Mouse (Mus musculus): ENCODE data around the gene Trpm3. TPM values are rescaled to one million over a fixed set of nuclear protein-coding genes. Genes with fewer than 3 reads are reported as not detected.

Gene Trpm3
- total and polyA plus RNA-seq, 2 experiments from 2014 or later = 0.52 to 0.95 TPM

GRCm38 (mm10) chr19:22987914-22988313, 849.1 kb downstream of the Trpm3 start:
- no peak overlapping the region for H3K4me3 ChIP-seq (ENCODE audit: low read depth, low read length)
- no peak overlapping the region for H3K9ac ChIP-seq (replicated peaks; ENCODE audit: low read depth, low read length)
- H3K9me3 ChIP-seq (replicated peaks; ENCODE audit: control insufficient read depth, low read length) = no peaks in the 10 kb centered on the region
- no peaks in the 10 kb centered on the region for H3K36me3 ChIP-seq (replicated peaks; ENCODE audit: control insufficient read depth, insufficient read depth, low read length)
- no peaks in the 10 kb centered on the region for H3K27me3 ChIP-seq (ENCODE audit: control insufficient read depth, insufficient read depth, low read length)
- DNase-seq (ENCODE audit: low spot score) = no peak
- no peaks in the 10 kb centered on the region for H3K4me1 ChIP-seq (ENCODE audit: control insufficient read depth, insufficient read depth)
- ATAC-seq (ENCODE audit: insufficient read depth, low read depth) = no peak
- TF ChIP-seq EP300 (IDR thresholded peaks at IDR 0.05; ENCODE audit: low read depth) (no peak), CTCF (IDR thresholded peaks at IDR 0.05; ENCODE audit: low read depth) (no peak)
- H3K4me2 ChIP-seq (ENCODE audit: low read depth, low read length) = no peak overlapping the region
- 89% methylated on average over 12 of the region's 12 CpGs for WGBS
- no peak overlapping the region for H3K27ac ChIP-seq (ENCODE audit: low read depth)

GRCm38 (mm10) chr19:22993946-22994345, 855.1 kb downstream of the Trpm3 start:
- no peaks in the 10 kb centered on the region for H3K27me3 ChIP-seq (ENCODE audit: control insufficient read depth, insufficient read depth, low read length)
- no peak overlapping the region for H3K27ac ChIP-seq (ENCODE audit: low read depth)
- H3K9ac ChIP-seq (replicated peaks; ENCODE audit: low read depth, low read length) = no peak overlapping the region
- H3K9me3 ChIP-seq (replicated peaks; ENCODE audit: control insufficient read depth, low read length) = no peaks in the 10 kb centered on the region
- H3K4me2 ChIP-seq (ENCODE audit: low read depth, low read length) = no peak overlapping the region
- no peak for TF ChIP-seq CTCF (IDR thresholded peaks at IDR 0.05; ENCODE audit: low read depth)
- TF ChIP-seq EP300 (IDR thresholded peaks at IDR 0.05; ENCODE audit: low read depth) = no peak
- H3K36me3 ChIP-seq (replicated peaks; ENCODE audit: control insufficient read depth, insufficient read depth, low read length) = no peaks in the 10 kb centered on the region
- no peak for DNase-seq (ENCODE audit: low spot score)
- no peak overlapping the region for H3K4me3 ChIP-seq (ENCODE audit: low read depth, low read length)
- ATAC-seq (ENCODE audit: insufficient read depth, low read depth) = no peak
- WGBS = 51% methylated on average over 4 of the region's 4 CpGs
- H3K4me1 ChIP-seq (ENCODE audit: control insufficient read depth, insufficient read depth) = no peaks in the 10 kb centered on the region

- no peak overlapping the region for H3K27ac ChIP-seq (ENCODE audit: low read depth)
- no peak overlapping the region for H3K4me2 ChIP-seq (ENCODE audit: low read depth, low read length)
- no peaks in the 10 kb centered on the region for H3K27me3 ChIP-seq (ENCODE audit: control insufficient read depth, insufficient read depth, low read length)
- 81% methylated on average over 5 of the region's 5 CpGs for WGBS
- no peak for DNase-seq (ENCODE audit: low spot score)
- TF ChIP-seq CTCF (IDR thresholded peaks at IDR 0.05; ENCODE audit: low read depth) = no peak
- no peak for TF ChIP-seq EP300 (IDR thresholded peaks at IDR 0.05; ENCODE audit: low read depth)
- H3K36me3 ChIP-seq (replicated peaks; ENCODE audit: control insufficient read depth, insufficient read depth, low read length) = no peaks in the 10 kb centered on the region
- no peak overlapping the region for H3K9ac ChIP-seq (replicated peaks; ENCODE audit: low read depth, low read length)
- ATAC-seq (ENCODE audit: insufficient read depth, low read depth) = no peak
- H3K9me3 ChIP-seq (replicated peaks; ENCODE audit: control insufficient read depth, low read length) = no peaks in the 10 kb centered on the region
- no peaks in the 10 kb centered on the region for H3K4me1 ChIP-seq (ENCODE audit: control insufficient read depth, insufficient read depth)
- H3K4me3 ChIP-seq (ENCODE audit: low read depth, low read length) = no peak overlapping the region
Measured at GRCm38 (mm10) chr19:22994531-22994930, 855.7 kb downstream of the Trpm3 start.

- DNase-seq (ENCODE audit: low spot score) = no peak
- 90% methylated on average over 1 of the region's 1 CpGs for WGBS
Measured at GRCm38 (mm10) chr19:23000293-23000692, 861.4 kb downstream of the Trpm3 start.

GRCm38 (mm10) chr19:23003861-23004260, 865.0 kb downstream of the Trpm3 start:
- Histone ChIP-seq H3K9me3 (replicated peaks; ENCODE audit: control insufficient read depth, low read length) (no peaks in the 10 kb centered on the region), H3K27ac (ENCODE audit: low read depth) (no peak overlapping the region), H3K9ac (replicated peaks; ENCODE audit: low read depth, low read length) (no peak overlapping the region), H3K4me1 (ENCODE audit: control insufficient read depth, insufficient read depth) (no peaks in the 10 kb centered on the region), H3K4me3 (ENCODE audit: low read depth, low read length) (no peak overlapping the region), H3K4me2 (ENCODE audit: low read depth, low read length) (no peak overlapping the region), H3K36me3 (replicated peaks; ENCODE audit: control insufficient read depth, insufficient read depth, low read length) (no peaks in the 10 kb centered on the region), H3K27me3 (ENCODE audit: control insufficient read depth, insufficient read depth, low read length) (no peaks in the 10 kb centered on the region)
- DNase-seq (ENCODE audit: low spot score) (no peak), ATAC-seq (ENCODE audit: insufficient read depth, low read depth) (no peak)
- TF ChIP-seq EP300 (IDR thresholded peaks at IDR 0.05; ENCODE audit: low read depth) (no peak), CTCF (IDR thresholded peaks at IDR 0.05; ENCODE audit: low read depth) (no peak)
- 30% methylated on average over 8 of the region's 8 CpGs for WGBS

More at GRCm38 (mm10) chr19:23000293-23000692, 861.4 kb downstream of the Trpm3 start:
- no peak overlapping the region for H3K27ac ChIP-seq (ENCODE audit: low read depth)
- no peaks in the 10 kb centered on the region for H3K27me3 ChIP-seq (ENCODE audit: control insufficient read depth, insufficient read depth, low read length)
- no peak overlapping the region for H3K4me3 ChIP-seq (ENCODE audit: low read depth, low read length)
- no peak overlapping the region for H3K4me2 ChIP-seq (ENCODE audit: low read depth, low read length)
- no peak overlapping the region for H3K9ac ChIP-seq (replicated peaks; ENCODE audit: low read depth, low read length)
- ATAC-seq (ENCODE audit: insufficient read depth, low read depth) = no peak
- no peaks in the 10 kb centered on the region for H3K36me3 ChIP-seq (replicated peaks; ENCODE audit: control insufficient read depth, insufficient read depth, low read length)
- H3K9me3 ChIP-seq (replicated peaks; ENCODE audit: control insufficient read depth, low read length) = no peaks in the 10 kb centered on the region
- no peaks in the 10 kb centered on the region for H3K4me1 ChIP-seq (ENCODE audit: control insufficient read depth, insufficient read depth)
- no peak for TF ChIP-seq EP300 (IDR thresholded peaks at IDR 0.05; ENCODE audit: low read depth)
- TF ChIP-seq CTCF (IDR thresholded peaks at IDR 0.05; ENCODE audit: low read depth) = no peak

GRCm38 (mm10) chr19:23005851-23006250, 867.0 kb downstream of the Trpm3 start:
- Histone ChIP-seq H3K9me3 (replicated peaks; ENCODE audit: control insufficient read depth, low read length) (no peaks in the 10 kb centered on the region), H3K9ac (replicated peaks; ENCODE audit: low read depth, low read length) (no peak overlapping the region), H3K27ac (ENCODE audit: low read depth) (no peak overlapping the region), H3K4me1 (ENCODE audit: control insufficient read depth, insufficient read depth) (no peaks in the 10 kb centered on the region), H3K4me2 (ENCODE audit: low read depth, low read length) (no peak overlapping the region), H3K36me3 (replicated peaks; ENCODE audit: control insufficient read depth, insufficient read depth, low read length) (no peaks in the 10 kb centered on the region), H3K27me3 (ENCODE audit: control insufficient read depth, insufficient read depth, low read length) (no peaks in the 10 kb centered on the region), H3K4me3 (ENCODE audit: low read depth, low read length) (no peak overlapping the region)
- no peak for ATAC-seq (ENCODE audit: insufficient read depth, low read depth)
- DNase-seq (ENCODE audit: low spot score) = no peak
- TF ChIP-seq EP300 (IDR thresholded peaks at IDR 0.05; ENCODE audit: low read depth) = no peak
- TF ChIP-seq CTCF (IDR thresholded peaks at IDR 0.05; ENCODE audit: low read depth) = no peak
- WGBS = 85% methylated on average over 7 of the region's 7 CpGs
